Mouse (Mus musculus) forebrain, embryonic 10.5 days (tissue): Measurements from ENCODE around the gene Mchr1. TPM values are rescaled to one million over a fixed set of nuclear protein-coding genes. Genes with fewer than 3 reads are reported as not detected.

Experiments used
- polyA plus RNA-seq: library from polyadenylated mRNA; unstranded; fragments of >200 nt; fragmentation: Nextera tagmentation; extraction: Ambion mirVana; gene quantifications from 2 replicates; pipeline ENCODE4 v1.2.1, GENCODE M21; 2016

Mchr1 gene
- polyA plus RNA-seq, 1 experiment from 2014 or later: not detected

Other genes starting within 250 kb of the Mchr1 start
- gene Mrtfa, start 44.7 kb upstream of the Mchr1 start, polyA plus RNA-seq: 21.7 and 21.8 TPM in 2 replicates
- 82.5 and 83.3 TPM in 2 replicates for gene Slc25a17, start 125.3 kb downstream of the Mchr1 start, polyA plus RNA-seq
- gene St13, start 164.6 kb downstream of the Mchr1 start, polyA plus RNA-seq: 210 and 228 TPM in 2 replicates
- gene Xpnpep3, start 164.6 kb downstream of the Mchr1 start, polyA plus RNA-seq: 14.5 and 15.0 TPM in 2 replicates
- gene Dnajb7, start 172.8 kb downstream of the Mchr1 start, polyA plus RNA-seq: 2.5 TPM in 2 replicates
- 612 and 631 TPM in 2 replicates for gene Rbx1, start 230.8 kb downstream of the Mchr1 start, polyA plus RNA-seq